Mouse (Mus musculus): Measurements from ENCODE around the gene Emx2.

- TF ChIP-seq CHD2 (IDR thresholded peaks at IDR 0.05; ENCODE audit: low read depth, low read length) (no peak), ZC3H11A (IDR thresholded peaks at IDR 0.05; ENCODE audit: borderline replicate concordance, low read depth, low read length) (no peak), MAFK (IDR thresholded peaks at IDR 0.05; ENCODE audit: insufficient read depth, low read depth, low read length) (no peak), HCFC1 (IDR thresholded peaks at IDR 0.05; ENCODE audit: borderline replicate concordance, insufficient read depth, low read length) (no peak), ZNF384 (IDR thresholded peaks at IDR 0.05; ENCODE audit: low read depth, low read length) (no peak)
Measured at GRCm38 (mm10) chr19:59422393-59422792, 35.8 kb upstream of the Emx2 start.

All from ES-E14 (cell line).